Mouse (Mus musculus) yolk sac, embryonic 10.5 days (tissue): ENCODE results near the gene Bcl2l1.

Experiments used
- DNase-seq: peaks from one replicate; pipeline ENCODE4 v3.0.0-alpha.2; 2017; ENCODE audit warnings: low spot score

The Bcl2l1 gene

GRCm38 (mm10) chr2:152803081-152803480 lies 28.4 kb downstream of the Bcl2l1 start:
- no peak for DNase-seq

GRCm38 (mm10) chr2:152802303-152802702 lies 29.2 kb downstream of the Bcl2l1 start:
- no peak for DNase-seq

GRCm38 (mm10) chr2:152800762-152801113 lies 30.8 kb downstream of the Bcl2l1 start:
- no peak for DNase-seq

GRCm38 (mm10) chr2:152799954-152800761 lies 31.4 kb downstream of the Bcl2l1 start:
- no peak for DNase-seq

- DNase-seq, result no peak
These were observed 33.9 kb downstream of the Bcl2l1 start for GRCm38 (mm10) chr2:152797589-152797988.

- DNase-seq, result no peak
These were observed 37.2 kb downstream of the Bcl2l1 start for GRCm38 (mm10) chr2:152794281-152794827.

- no peak for DNase-seq
These were observed 38.1 kb downstream of the Bcl2l1 start for GRCm38 (mm10) chr2:152793381-152793780.

GRCm38 (mm10) chr2:152792461-152792860 lies 39.1 kb downstream of the Bcl2l1 start:
- DNase-seq, result peak; percentile 83

GRCm38 (mm10) chr2:152789591-152789999 lies 41.9 kb downstream of the Bcl2l1 start:
- peak; percentile 67 for DNase-seq

- DNase-seq, result no peak
These were observed 42.6 kb downstream of the Bcl2l1 start for GRCm38 (mm10) chr2:152788892-152789421.

- no peak for DNase-seq
These were observed 44.0 kb downstream of the Bcl2l1 start for GRCm38 (mm10) chr2:152787543-152787942.

- no peak for DNase-seq
These were observed 44.4 kb downstream of the Bcl2l1 start for GRCm38 (mm10) chr2:152787136-152787535.

GRCm38 (mm10) chr2:152785446-152786350 lies 45.8 kb downstream of the Bcl2l1 start:
- peak; percentile 80 for DNase-seq

- peak; percentile 82 for DNase-seq
These were observed 46.9 kb downstream of the Bcl2l1 start for GRCm38 (mm10) chr2:152784640-152785039.

GRCm38 (mm10) chr2:152783241-152783640 lies 48.3 kb downstream of the Bcl2l1 start:
- DNase-seq, result no peak

GRCm38 (mm10) chr2:152782656-152783055 lies 48.9 kb downstream of the Bcl2l1 start:
- DNase-seq, result no peak

GRCm38 (mm10) chr2:152781031-152781711 lies 50.4 kb downstream of the Bcl2l1 start:
- no peak for DNase-seq

- DNase-seq, result no peak
These were observed 51.1 kb downstream of the Bcl2l1 start for GRCm38 (mm10) chr2:152780466-152780865.

- DNase-seq, result no peak
These were observed 54.4 kb downstream of the Bcl2l1 start for GRCm38 (mm10) chr2:152777081-152777480.

- DNase-seq, result no peak
These were observed 55.1 kb downstream of the Bcl2l1 start for GRCm38 (mm10) chr2:152776435-152776834.

- no peak for DNase-seq
These were observed 55.5 kb downstream of the Bcl2l1 start for GRCm38 (mm10) chr2:152776019-152776418.

GRCm38 (mm10) chr2:152775357-152775756 lies 56.2 kb downstream of the Bcl2l1 start:
- DNase-seq, result no peak
